Mouse (Mus musculus): ENCODE measurements around the gene Dda1.

DNA sequence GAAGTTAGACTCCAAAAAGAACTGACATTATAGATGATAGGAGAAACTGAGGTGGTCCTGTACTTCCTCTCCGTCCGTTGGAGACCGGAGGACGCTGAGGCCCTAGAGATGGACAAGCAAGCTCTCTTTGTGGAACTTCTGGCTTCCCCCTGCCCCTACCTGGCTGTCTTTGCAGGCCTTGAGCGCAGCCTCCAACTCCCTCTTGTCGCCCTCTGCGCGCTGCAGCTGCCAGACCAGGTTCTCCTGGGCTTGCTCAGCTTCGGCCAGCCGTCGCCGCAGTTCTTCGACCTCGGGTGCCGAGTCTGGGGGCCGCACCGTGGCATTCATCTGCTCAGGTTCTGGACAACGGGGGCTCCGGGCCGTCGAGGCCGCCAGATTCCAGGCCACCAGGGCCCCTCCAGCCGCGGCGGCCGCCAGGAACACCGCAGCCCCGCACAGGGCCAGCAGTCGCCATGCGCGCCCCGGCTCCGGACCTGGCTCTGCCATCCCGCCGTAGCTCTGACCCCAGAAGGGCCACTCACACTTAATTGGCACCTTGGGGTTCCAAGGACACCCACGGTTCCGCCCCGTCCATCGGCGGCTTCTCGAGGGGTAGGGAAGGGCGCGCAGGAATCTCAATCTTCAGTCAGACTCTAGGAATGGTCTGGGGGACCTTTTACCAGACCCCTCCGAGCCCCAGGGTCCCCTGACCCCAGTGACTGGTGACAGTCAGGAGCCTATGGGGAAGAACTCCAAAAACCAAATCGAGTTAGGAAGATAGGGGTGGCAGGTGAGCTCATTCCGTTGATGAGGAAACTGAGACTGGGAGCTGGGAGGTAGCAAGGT, 56.4 kb downstream of the Dda1 start, which contains the start of gene Ccdc194:
- no peak for TF ChIP-seq POLR2A (IDR thresholded peaks at IDR 0.05; ENCODE audit: borderline replicate concordance, insufficient read depth, low read length)
- no peak for TF ChIP-seq CTCF (IDR thresholded peaks at IDR 0.05; ENCODE audit: borderline replicate concordance, insufficient read depth, low read depth, low read length)
